Mouse (Mus musculus) liver, embryonic 14.5 days (tissue): ENCODE measurements around the gene Cyp4f18.

Experiments
- CTCF ChIP-seq: IDR thresholded peaks from 2 replicates; pipeline ENCODE4 v1.5.1; 2016; ENCODE audit warnings: antibody characterized with exemption, low read depth, control low read depth
- EP300 ChIP-seq: IDR thresholded peaks from 2 replicates; pipeline ENCODE4 v1.6.1; 2016; ENCODE audit warnings: antibody characterized with exemption, low read depth

DNA sequence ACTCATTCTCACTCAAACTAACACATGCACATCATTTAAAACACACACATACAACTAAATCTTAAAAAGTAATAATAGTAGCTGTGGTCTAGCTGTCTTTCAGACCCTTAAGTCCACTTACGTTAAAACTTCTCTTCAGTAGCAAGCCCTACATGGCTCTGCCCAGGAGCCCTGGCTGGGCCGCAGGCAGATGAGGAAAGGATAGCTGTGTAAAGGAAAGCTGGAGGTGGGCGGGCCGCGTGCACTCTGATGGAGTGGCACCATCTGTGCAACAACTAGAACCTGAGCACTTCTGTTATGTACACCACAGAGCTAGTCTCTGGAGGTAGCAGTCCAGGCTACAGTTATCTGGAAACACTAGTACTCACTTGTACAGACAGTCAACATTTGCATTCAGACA, 42.2 kb downstream of the Cyp4f18 start:
- no peak for TF ChIP-seq CTCF
- no peak for TF ChIP-seq EP300
